Mouse (Mus musculus) cerebellum, postnatal 14 days (tissue): ENCODE data around the gene Rp9.
A peak's percentile ranks its signal among the peaks of the same experiment; 100 is the strongest.

Source experiments
- DNase-seq, 2 experiments: peaks; one replicate each; pipeline ENCODE4 v3.0.0; 2021; ENCODE audit warnings: mixed read lengths in 2 of 2

The Rp9 gene

GRCm38 (mm10) chr9:22469643-22470042 is at the start of gene Rp9:
Gene Rp9 (minus strand): TSS chr9:22469743.
- DNase-seq = no peak

- peak; percentile 56 to 66 for DNase-seq
Observed at GRCm38 (mm10) chr9:22518394-22519041, 49.0 kb upstream of the Rp9 start.

- no peak for DNase-seq
Observed at GRCm38 (mm10) chr9:22515076-22515475, 45.5 kb upstream of the Rp9 start.

- no peak for DNase-seq
Observed at GRCm38 (mm10) chr9:22505574-22505973, 36.0 kb upstream of the Rp9 start.

- no peak for DNase-seq
Observed at GRCm38 (mm10) chr9:22503581-22503980, 34.0 kb upstream of the Rp9 start.

- no peak for DNase-seq
Observed at GRCm38 (mm10) chr9:22502972-22503371, 33.4 kb upstream of the Rp9 start.

- no peak for DNase-seq
Observed at GRCm38 (mm10) chr9:22497021-22497767, 27.7 kb upstream of the Rp9 start.

GRCm38 (mm10) chr9:22495133-22495532 is 25.6 kb upstream of the Rp9 start:
- no peak for DNase-seq

GRCm38 (mm10) chr9:22494203-22494807 is 24.8 kb upstream of the Rp9 start:
- DNase-seq = no peak

GRCm38 (mm10) chr9:22488963-22489362 is 19.4 kb upstream of the Rp9 start:
- DNase-seq = no peak

GRCm38 (mm10) chr9:22486211-22486610 is 16.7 kb upstream of the Rp9 start:
- no peak for DNase-seq

- no peak for DNase-seq
Observed at GRCm38 (mm10) chr9:22484562-22485308, 15.2 kb upstream of the Rp9 start.

- no peak for DNase-seq
Observed at GRCm38 (mm10) chr9:22483866-22484561, 14.5 kb upstream of the Rp9 start.

- no peak for DNase-seq
Observed at GRCm38 (mm10) chr9:22478946-22479345, 9.4 kb upstream of the Rp9 start.

GRCm38 (mm10) chr9:22476265-22476664 is 6.7 kb upstream of the Rp9 start:
- no peak for DNase-seq

- peak; percentile 94 to 96 for DNase-seq
Observed at GRCm38 (mm10) chr9:22475424-22475868, 5.9 kb upstream of the Rp9 start, which contains the start of gene Bbs9. Gene Bbs9 (plus strand): TSS chr9:22475715.

GRCm38 (mm10) chr9:22468899-22469259 is 664 bp downstream of the Rp9 start:
- DNase-seq = no peak

- DNase-seq = peak; percentile 73 to 76
Observed at GRCm38 (mm10) chr9:22468170-22468898, 1.2 kb downstream of the Rp9 start.

GRCm38 (mm10) chr9:22467371-22468169 is 2.0 kb downstream of the Rp9 start:
- peak; percentile 67 to 72 for DNase-seq

- DNase-seq = peak in 1 of 2 experiments; percentile 31
Observed at GRCm38 (mm10) chr9:22466212-22466611, 3.3 kb downstream of the Rp9 start.

GRCm38 (mm10) chr9:22461946-22462345 is 7.6 kb downstream of the Rp9 start:
- peak; percentile 95 to 98 for DNase-seq
